Mouse (Mus musculus) hindbrain, embryonic 12.5 days (tissue): ENCODE results near the gene Hbb-bs. TPM values are rescaled to one million over a fixed set of nuclear protein-coding genes. Genes with fewer than 3 reads are reported as not detected.
A peak's percentile ranks its signal among the peaks of the same experiment; 100 is the strongest.

Experiments
- ATAC-seq: fragments of 200-750 bp; cut with Nextera tagmentation; 2 replicates; pipeline ENCODE4 v1.8.0; 2017; ENCODE audit warnings: moderate TSS enrichment; ENCODE audit not compliant: low FRiP score
- H3K27ac ChIP-seq: fragments of 300-500 bp; sonication (generic); 2 replicates; pipeline ENCODE4 v1.5.1; 2016; ENCODE audit warnings: mild to moderate bottlenecking
- H3K27me3 ChIP-seq: fragments of 300-500 bp; sonication (generic); 2 replicates; pipeline ENCODE4 v1.6.1; 2016; ENCODE audit warnings: mild to moderate bottlenecking
- H3K36me3 ChIP-seq: fragments of 300-500 bp; sonication (generic); 2 replicates; pipeline ENCODE4 v1.6.1; 2016; ENCODE audit warnings: mild to moderate bottlenecking
- H3K4me1 ChIP-seq: fragments of 300-500 bp; sonication (generic); 2 replicates; pipeline ENCODE4 v1.6.1; 2016
- H3K4me2 ChIP-seq: fragments of 300-500 bp; sonication (generic); replicated peaks from 2 replicates; pipeline ENCODE4 v1.6.1; 2016; ENCODE audit warnings: mild to moderate bottlenecking
- H3K4me3 ChIP-seq: fragments of 300-500 bp; sonication (generic); 2 replicates; pipeline ENCODE4 v1.5.1; 2016; ENCODE audit warnings: mild to moderate bottlenecking
- H3K9ac ChIP-seq: fragments of 300-500 bp; sonication (generic); 2 replicates; pipeline ENCODE4 v1.6.1; 2016; ENCODE audit warnings: mild to moderate bottlenecking, moderate library complexity
- H3K9me3 ChIP-seq: fragments of 300-500 bp; sonication (generic); replicated peaks from 2 replicates; pipeline ENCODE4 v1.6.1; 2016; ENCODE audit warnings: mild to moderate bottlenecking
- WGBS: fragments of 180-500 bp; shearing (Covaris S2); methylation state at CpG from one replicate; pipeline ENCODE4 v1.1.7; 2016; 5-methylcytosine and 5-hydroxymethylcytosine counted together
- polyA plus RNA-seq: library from polyadenylated mRNA; unstranded; fragments of >200 nt; fragmentation: Nextera tagmentation; extraction: Ambion mirVana; gene quantifications from 2 replicates; pipeline ENCODE4 v1.2.1, GENCODE M21; 2016

Gene Hbb-bs
- 613 and 772 TPM in 2 replicates for polyA plus RNA-seq

DNA sequence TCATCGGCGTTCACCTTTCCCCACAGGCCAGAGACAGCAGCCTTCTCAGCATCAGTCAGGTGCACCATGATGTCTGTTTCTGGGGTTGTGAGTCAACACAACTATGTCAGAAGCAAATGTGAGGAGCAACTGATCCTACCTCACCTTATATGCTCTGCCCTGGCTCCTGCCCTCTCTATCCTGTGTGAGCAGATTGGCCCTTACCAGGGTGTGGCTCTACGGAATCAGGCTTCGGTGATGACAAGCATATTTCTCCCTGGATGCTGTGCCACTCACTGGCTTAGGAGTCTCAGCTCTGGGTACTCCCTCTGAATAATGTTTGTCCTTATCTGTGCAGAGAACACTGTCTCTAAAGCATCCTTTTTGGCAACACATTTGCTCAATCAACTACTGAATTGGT, at the start of gene Hbb-bs:
Gene Hbb-bs (minus strand): TSS at position 289 of the 400 bp plus-strand sequence.
- 91% methylated on average over 4 of the region's 4 CpGs for WGBS
- Histone ChIP-seq H3K4me2 (no peak within 1 kb of the TSS), H3K4me3 (no peak within 1 kb of the TSS), H3K9ac (no peak within 1 kb of the TSS), H3K4me1 (no peaks in the 10 kb centered on the region), H3K27me3 (no peaks in the 10 kb centered on the region), H3K9me3 (no peaks in the 10 kb centered on the region), H3K36me3 (no peaks in the 10 kb centered on the region), H3K27ac (no peak within 1 kb of the TSS)
- peak; percentile 26; the same call in 1 of the 2 replicates for ATAC-seq

GRCm38 (mm10) chr7:103877093-103877492, 49.2 kb upstream of the Hbb-bs start:
- Histone ChIP-seq H3K4me3 (no peak overlapping the region), H3K27ac (no peak overlapping the region), H3K27me3 (no peaks in the 10 kb centered on the region), H3K36me3 (no peaks in the 10 kb centered on the region), H3K9me3 (no peaks in the 10 kb centered on the region), H3K4me2 (no peak overlapping the region), H3K9ac (no peak overlapping the region), H3K4me1 (no peaks in the 10 kb centered on the region)
- no peak for ATAC-seq
- WGBS = 82% methylated on average over 2 of the region's 2 CpGs

- Histone ChIP-seq H3K4me3 (no peak overlapping the region), H3K9me3 (no peaks in the 10 kb centered on the region), H3K27ac (no peak overlapping the region), H3K9ac (no peak overlapping the region), H3K36me3 (no peaks in the 10 kb centered on the region), H3K4me2 (no peak overlapping the region), H3K4me1 (no peaks in the 10 kb centered on the region), H3K27me3 (no peaks in the 10 kb centered on the region)
- no peak for ATAC-seq
- WGBS = 66% methylated on average over 5 of the region's 5 CpGs
These were observed 46.6 kb upstream of the Hbb-bs start for GRCm38 (mm10) chr7:103874451-103874850.

GRCm38 (mm10) chr7:103873064-103873463, 45.2 kb upstream of the Hbb-bs start:
- Histone ChIP-seq H3K9me3 (no peaks in the 10 kb centered on the region), H3K4me3 (no peak overlapping the region), H3K4me1 (no peaks in the 10 kb centered on the region), H3K4me2 (no peak overlapping the region), H3K27me3 (no peaks in the 10 kb centered on the region), H3K9ac (no peak overlapping the region), H3K27ac (no peak overlapping the region), H3K36me3 (no peaks in the 10 kb centered on the region)
- no peak for ATAC-seq
- 9% methylated on average over 1 of the region's 1 CpGs for WGBS

GRCm38 (mm10) chr7:103870667-103871066, 42.8 kb upstream of the Hbb-bs start:
- H3K9ac ChIP-seq = no peak overlapping the region
- H3K27ac ChIP-seq = no peak overlapping the region
- H3K36me3 ChIP-seq = no peaks in the 10 kb centered on the region
- ATAC-seq = no peak
- H3K9me3 ChIP-seq = no peaks in the 10 kb centered on the region
- no peak overlapping the region for H3K4me2 ChIP-seq
- H3K4me1 ChIP-seq = no peaks in the 10 kb centered on the region
- no peak overlapping the region for H3K4me3 ChIP-seq
- no peaks in the 10 kb centered on the region for H3K27me3 ChIP-seq

GRCm38 (mm10) chr7:103865716-103866115, 37.8 kb upstream of the Hbb-bs start:
- Histone ChIP-seq H3K27me3 (no peaks in the 10 kb centered on the region), H3K9ac (no peak overlapping the region), H3K4me2 (no peak overlapping the region), H3K27ac (no peak overlapping the region), H3K4me3 (no peak overlapping the region), H3K9me3 (no peaks in the 10 kb centered on the region), H3K36me3 (no peaks in the 10 kb centered on the region), H3K4me1 (no peaks in the 10 kb centered on the region)
- 0 out of 2 replicates have a peak, but pooled peaks have one; percentile 35 for ATAC-seq

GRCm38 (mm10) chr7:103861531-103861930, 33.6 kb upstream of the Hbb-bs start:
- Histone ChIP-seq H3K27me3 (no peaks in the 10 kb centered on the region), H3K36me3 (no peaks in the 10 kb centered on the region), H3K9me3 (no peaks in the 10 kb centered on the region), H3K4me3 (no peak overlapping the region), H3K4me1 (no peaks in the 10 kb centered on the region), H3K9ac (no peak overlapping the region), H3K27ac (no peak overlapping the region), H3K4me2 (no peak overlapping the region)
- no peak for ATAC-seq
- WGBS = 82% methylated on average over 3 of the region's 3 CpGs

DNA sequence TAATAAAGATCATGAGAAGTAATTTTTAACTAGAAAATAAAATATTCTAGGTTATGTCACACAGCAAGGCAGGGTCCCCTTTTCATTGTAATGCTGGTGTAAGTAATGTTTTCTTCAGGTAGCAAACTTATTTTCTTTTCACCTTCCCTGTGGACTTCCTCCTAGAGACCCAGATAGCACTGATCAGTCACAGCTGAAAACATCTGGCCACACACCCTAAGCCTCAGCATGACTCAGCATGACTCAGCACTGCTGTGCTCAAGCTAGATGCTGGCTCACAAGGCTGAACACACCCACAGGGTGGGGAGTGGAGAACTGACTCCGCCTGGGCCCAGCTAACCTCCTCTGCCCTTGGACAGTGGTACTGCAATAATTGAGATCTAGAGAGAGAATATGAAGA, 33.0 kb upstream of the Hbb-bs start:
- Histone ChIP-seq H3K4me3 (no peak overlapping the region), H3K27me3 (no peaks in the 10 kb centered on the region), H3K4me2 (no peak overlapping the region), H3K4me1 (no peaks in the 10 kb centered on the region), H3K27ac (no peak overlapping the region), H3K9ac (no peak overlapping the region), H3K36me3 (no peaks in the 10 kb centered on the region), H3K9me3 (no peaks in the 10 kb centered on the region)
- ATAC-seq = no peak
- 65% methylated on average over 1 of the region's 1 CpGs for WGBS

GRCm38 (mm10) chr7:103859076-103859475, 31.2 kb upstream of the Hbb-bs start:
- H3K36me3 ChIP-seq = no peaks in the 10 kb centered on the region
- no peak for ATAC-seq
- H3K4me2 ChIP-seq = no peak overlapping the region

DNA sequence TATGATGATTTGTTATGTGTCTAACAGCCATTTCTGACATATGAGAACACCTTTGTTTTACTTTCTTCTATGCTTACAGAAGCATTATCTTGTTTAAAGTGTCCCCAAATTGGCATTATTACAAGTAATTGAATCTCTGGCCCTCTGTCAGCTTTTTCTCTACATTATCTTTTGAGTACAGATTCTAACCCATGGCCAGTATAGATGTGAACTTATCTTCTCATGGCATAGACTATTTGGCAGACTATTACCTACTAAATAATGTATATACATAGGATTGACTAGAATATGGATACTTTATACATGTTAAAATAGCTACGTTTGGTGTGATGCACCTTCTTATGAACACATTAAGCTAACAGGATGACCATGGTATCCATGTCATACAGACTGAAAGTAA, 26.8 kb upstream of the Hbb-bs start:
- no peak overlapping the region for H3K4me3 ChIP-seq
- H3K27ac ChIP-seq = no peak overlapping the region
- H3K4me2 ChIP-seq = no peak overlapping the region
- no peaks in the 10 kb centered on the region for H3K4me1 ChIP-seq
- H3K9me3 ChIP-seq = no peaks in the 10 kb centered on the region
- no peaks in the 10 kb centered on the region for H3K27me3 ChIP-seq
- ATAC-seq = no peak
- no peak overlapping the region for H3K9ac ChIP-seq
- 77% methylated on average over 1 of the region's 1 CpGs for WGBS
- H3K36me3 ChIP-seq = no peaks in the 10 kb centered on the region

More at GRCm38 (mm10) chr7:103859076-103859475, 31.2 kb upstream of the Hbb-bs start:
- no peak overlapping the region for H3K4me3 ChIP-seq
- no peak overlapping the region for H3K9ac ChIP-seq
- 69% methylated on average over 2 of the region's 2 CpGs for WGBS
- H3K27me3 ChIP-seq = no peaks in the 10 kb centered on the region
- no peaks in the 10 kb centered on the region for H3K4me1 ChIP-seq
- H3K27ac ChIP-seq = no peak overlapping the region
- H3K9me3 ChIP-seq = no peaks in the 10 kb centered on the region

DNA sequence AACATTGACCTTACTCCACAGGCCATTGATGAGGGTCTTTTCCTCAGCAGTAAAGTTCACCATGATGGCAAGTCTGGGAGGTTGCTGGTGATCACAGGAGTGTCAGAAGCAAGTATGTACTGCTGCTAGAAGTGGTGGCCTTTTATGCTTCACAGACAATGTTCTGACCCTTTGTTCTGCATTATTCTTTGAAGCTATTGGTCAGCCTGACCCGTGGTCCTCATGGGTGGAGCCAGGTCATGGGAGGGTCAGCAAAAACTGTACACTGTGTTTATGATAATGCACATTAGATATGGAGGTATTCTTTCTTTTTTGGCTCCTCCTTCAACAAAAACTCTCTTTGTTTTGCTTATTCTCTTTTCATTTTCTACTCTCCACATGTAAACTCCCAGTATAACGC, 25.2 kb upstream of the Hbb-bs start, which contains the start of gene Hbb-y:
Gene Hbb-y (minus strand): TSS at position 127 of the 400 bp plus-strand sequence.
- H3K27ac ChIP-seq = no peak within 1 kb of the TSS
- H3K4me3 ChIP-seq = no peak within 1 kb of the TSS
- H3K9ac ChIP-seq = no peak within 1 kb of the TSS
- WGBS = 62% methylated on average over 2 of the region's 2 CpGs
- no peak within 1 kb of the TSS for H3K4me2 ChIP-seq
- H3K4me1 ChIP-seq = no peaks in the 10 kb centered on the region
- H3K9me3 ChIP-seq = no peaks in the 10 kb centered on the region
- ATAC-seq = no peak
- H3K36me3 ChIP-seq = no peaks in the 10 kb centered on the region
- no peaks in the 10 kb centered on the region for H3K27me3 ChIP-seq

- no peak for ATAC-seq
- H3K9ac ChIP-seq = no peak overlapping the region
- no peak overlapping the region for H3K4me2 ChIP-seq
- WGBS = 38% methylated on average over 1 of the region's 2 CpGs
- no peaks in the 10 kb centered on the region for H3K9me3 ChIP-seq
- no peaks in the 10 kb centered on the region for H3K4me1 ChIP-seq
- no peaks in the 10 kb centered on the region for H3K36me3 ChIP-seq
- no peak overlapping the region for H3K27ac ChIP-seq
- no peak overlapping the region for H3K4me3 ChIP-seq
- no peaks in the 10 kb centered on the region for H3K27me3 ChIP-seq
These were observed 16.8 kb upstream of the Hbb-bs start for GRCm38 (mm10) chr7:103844525-103845325.

GRCm38 (mm10) chr7:103843034-103843433, 15.1 kb upstream of the Hbb-bs start, which contains the start of gene Hbb-bh1:
TSS of gene Hbb-bh1 (minus strand) at chr7:103843164.
- WGBS = 94% methylated on average over 2 of the region's 2 CpGs
- H3K27ac ChIP-seq = no peak within 1 kb of the TSS
- no peak within 1 kb of the TSS for H3K4me2 ChIP-seq
- no peak within 1 kb of the TSS for H3K9ac ChIP-seq
- H3K9me3 ChIP-seq = no peaks in the 10 kb centered on the region
- ATAC-seq = no peak
- H3K4me3 ChIP-seq = no peak within 1 kb of the TSS
- no peaks in the 10 kb centered on the region for H3K27me3 ChIP-seq
- no peaks in the 10 kb centered on the region for H3K36me3 ChIP-seq
- H3K4me1 ChIP-seq = no peaks in the 10 kb centered on the region
